Mouse (Mus musculus): Measurements from ENCODE around the gene Ypel4. TPM values are rescaled to one million over a fixed set of nuclear protein-coding genes. Genes with fewer than 3 reads are reported as not detected.

The Ypel4 gene
- under 1 TPM; 0.74 to 0.78 TPM for total RNA-seq (2021)
- long read RNA-seq, experiment 1 = 0 reads
- long read RNA-seq, experiment 2, partial matches to known transcripts = 0 of 2 reads
- long read RNA-seq, experiment 2, other reads (novel, unspliced or antisense) = 2 of 2 reads

DNA sequence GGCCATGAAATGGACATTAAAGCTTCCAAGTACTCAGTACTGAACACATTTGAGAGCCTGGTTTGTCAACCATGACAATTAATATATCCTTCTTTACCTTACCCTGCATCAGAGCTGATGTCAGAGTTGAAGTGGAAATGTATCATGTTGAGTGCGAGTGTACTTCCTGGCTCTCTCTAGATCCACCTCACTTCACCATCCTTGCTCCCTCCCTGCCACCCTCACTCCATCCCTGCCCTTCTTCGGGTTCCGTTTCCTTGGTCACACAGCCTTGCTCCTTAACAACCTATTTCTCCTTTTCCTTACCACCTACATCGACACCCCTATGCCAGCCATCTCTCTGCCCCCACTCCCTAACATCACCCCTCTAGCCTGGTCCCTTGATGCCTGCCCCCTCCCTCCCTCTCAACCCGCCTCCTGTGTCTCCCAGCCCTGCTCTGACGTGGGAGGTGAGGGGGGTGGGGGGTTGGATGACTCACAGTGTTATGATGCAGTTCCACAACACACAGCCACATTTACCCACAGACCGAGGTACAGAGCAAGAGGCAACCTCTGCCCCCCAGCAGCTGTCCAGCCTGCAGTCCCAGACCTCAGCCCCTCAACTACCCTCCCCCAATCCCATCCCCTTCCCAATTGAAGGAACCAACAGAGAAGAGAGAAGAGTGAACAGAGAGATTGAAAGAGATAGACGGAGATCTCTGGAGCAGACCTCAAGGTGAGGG lies at the start of gene Ypel4:
TSS of gene Ypel4 (plus strand) at position 480 of the 722 bp plus-strand sequence.
- no peak for DNase-seq (ENCODE audit: low spot score in 2 of 2)

DNA sequence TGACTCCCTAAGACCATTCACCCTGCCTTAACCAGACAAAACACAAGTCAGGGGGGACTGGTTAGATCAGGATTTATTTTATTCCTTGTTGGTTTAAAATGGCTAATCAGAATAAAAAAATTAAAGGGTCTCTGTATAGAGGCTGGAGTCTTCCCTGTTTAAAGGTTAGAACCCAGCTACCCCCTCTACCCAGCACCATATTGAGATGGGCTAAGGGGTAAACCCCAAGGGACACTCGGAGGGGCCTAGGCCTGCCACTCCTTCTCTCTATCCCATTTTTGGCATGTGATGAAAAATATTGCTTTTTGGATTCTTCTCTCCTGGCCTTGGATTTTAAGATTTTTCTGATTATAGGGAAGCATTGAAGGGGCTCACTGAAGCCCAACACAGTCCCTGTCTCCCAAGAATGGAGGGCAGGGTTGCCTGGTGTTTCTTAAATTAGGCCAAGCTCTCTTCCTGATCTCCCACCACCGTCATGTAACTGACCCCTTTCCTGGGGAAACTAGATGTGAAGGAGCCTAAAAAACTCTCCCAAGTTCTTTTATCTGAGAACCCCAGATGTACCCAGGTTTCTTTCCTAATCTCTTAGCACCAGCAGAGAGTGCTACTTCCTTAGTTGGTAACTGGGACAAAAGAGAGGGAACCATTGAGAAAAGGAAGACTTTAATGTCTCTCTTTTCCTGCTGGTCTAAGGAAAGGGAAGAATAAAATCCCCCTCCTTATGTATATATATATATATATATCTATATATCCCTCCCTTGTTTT lies 45.6 kb upstream of the Ypel4 start:
- no peak for DNase-seq (ENCODE audit: low spot score in 2 of 2)

DNA sequence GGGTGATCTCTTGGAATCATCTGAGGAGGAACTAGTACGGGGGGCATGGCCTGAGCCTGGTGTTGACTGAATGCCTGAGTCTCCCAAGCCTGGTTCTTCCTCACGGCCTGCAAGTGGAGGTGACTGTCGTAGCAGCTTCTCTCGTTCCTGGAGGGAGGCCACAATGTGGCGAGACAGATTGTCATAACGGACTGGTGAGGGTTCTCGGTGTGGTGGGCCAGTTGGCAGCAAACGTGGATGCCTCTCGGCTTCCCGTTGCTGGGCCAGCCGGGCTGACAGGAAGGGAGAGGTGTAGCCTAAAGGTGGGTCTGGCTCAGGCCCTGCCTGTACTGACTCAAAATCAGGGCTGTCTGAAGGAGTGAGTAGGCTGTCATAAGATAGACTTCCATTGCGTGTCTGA lies 43.8 kb upstream of the Ypel4 start:
- no peak for DNase-seq (ENCODE audit: low spot score in 2 of 2)

GRCm38 (mm10) chr2:84695007-84695695 lies 38.7 kb upstream of the Ypel4 start:
- no peak for DNase-seq (ENCODE audit: low spot score in 2 of 2)

DNA sequence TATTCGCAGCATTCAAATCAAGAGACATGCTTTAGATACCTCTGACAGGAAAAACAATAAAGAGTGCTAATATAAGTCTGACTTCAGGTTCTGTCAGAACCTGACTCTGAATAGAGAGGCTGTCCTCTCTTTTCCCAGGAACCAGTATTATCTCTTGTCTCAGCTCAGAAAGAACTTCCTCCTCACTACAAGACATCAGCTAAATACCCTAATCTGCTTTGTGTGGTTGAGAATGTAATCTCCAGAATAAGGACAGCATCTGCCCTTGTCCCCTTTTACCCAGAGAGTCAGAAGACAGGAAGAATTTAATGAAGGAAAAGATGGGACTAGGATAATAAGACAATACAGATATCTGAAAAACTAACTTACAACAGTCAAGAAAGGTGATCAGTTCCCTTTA lies 30.4 kb upstream of the Ypel4 start:
- DNase-seq (ENCODE audit: low spot score in 2 of 2) = no peak

DNA sequence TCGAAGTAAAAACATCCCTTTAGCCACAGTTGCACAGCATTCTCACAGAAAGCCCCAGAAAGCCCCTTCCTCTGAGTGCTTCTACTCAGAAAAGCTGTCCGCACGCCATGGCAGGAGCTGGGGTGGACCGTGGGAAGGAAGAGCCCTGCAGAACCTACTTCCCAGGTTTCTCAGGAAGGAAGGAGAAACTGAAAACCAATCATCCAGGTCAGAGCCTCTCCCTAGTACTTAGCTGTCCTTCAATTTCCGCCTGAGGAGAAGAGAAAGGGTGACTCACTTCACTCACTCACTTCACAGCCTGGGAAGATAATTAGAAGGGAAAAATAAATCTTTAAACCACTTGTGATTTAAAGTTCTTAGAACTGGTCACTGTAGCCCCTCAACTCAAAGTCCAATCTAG lies 29.5 kb upstream of the Ypel4 start:
- DNase-seq (ENCODE audit: low spot score in 2 of 2) = no peak

DNA sequence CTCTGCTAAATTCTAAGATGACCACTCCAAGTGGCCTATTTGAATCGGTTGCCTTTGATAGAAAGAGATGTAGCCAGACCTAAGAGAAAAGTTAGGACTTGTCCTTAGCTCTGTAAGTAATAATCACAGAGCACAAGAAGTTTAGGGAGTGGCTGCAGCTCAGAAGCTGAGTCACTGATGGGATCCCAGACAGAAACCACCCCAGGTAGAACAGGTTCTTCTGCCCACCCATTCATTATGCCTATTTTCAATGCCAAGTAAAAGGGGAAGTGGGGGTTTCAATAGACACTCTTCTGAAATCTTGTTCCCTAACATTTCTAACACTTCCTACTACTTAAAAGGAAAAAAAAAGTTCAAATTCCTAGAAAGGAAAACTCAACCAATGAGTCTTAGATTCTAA lies 28.6 kb upstream of the Ypel4 start:
- DNase-seq (ENCODE audit: low spot score in 2 of 2) = no peak

- no peak for DNase-seq (ENCODE audit: low spot score in 2 of 2)
Observed at GRCm38 (mm10) chr2:84707523-84707922, 26.3 kb upstream of the Ypel4 start.

GRCm38 (mm10) chr2:84711898-84712297 lies 22.0 kb upstream of the Ypel4 start:
- DNase-seq (ENCODE audit: low spot score in 2 of 2) = no peak

DNA sequence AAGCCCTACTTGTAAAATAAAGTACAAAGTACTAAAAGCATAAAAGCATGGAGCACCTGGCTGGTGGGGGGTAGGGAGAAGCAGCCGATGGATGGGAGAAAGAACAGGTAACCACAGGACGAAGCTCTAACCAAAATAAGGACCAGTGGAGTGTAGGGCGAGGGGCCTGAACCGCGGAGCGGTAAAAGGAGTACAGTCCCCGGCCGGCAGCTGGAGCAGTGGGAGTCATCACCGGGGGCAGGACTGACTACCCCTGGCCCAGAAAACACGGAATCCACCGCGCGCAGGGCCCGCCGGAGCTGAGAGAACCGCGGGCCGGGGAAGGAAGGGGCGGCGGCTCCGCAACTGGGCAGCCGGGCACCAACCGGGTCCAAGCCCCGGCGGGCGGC lies 19.4 kb upstream of the Ypel4 start:
- no peak for DNase-seq (ENCODE audit: low spot score in 2 of 2)

DNA sequence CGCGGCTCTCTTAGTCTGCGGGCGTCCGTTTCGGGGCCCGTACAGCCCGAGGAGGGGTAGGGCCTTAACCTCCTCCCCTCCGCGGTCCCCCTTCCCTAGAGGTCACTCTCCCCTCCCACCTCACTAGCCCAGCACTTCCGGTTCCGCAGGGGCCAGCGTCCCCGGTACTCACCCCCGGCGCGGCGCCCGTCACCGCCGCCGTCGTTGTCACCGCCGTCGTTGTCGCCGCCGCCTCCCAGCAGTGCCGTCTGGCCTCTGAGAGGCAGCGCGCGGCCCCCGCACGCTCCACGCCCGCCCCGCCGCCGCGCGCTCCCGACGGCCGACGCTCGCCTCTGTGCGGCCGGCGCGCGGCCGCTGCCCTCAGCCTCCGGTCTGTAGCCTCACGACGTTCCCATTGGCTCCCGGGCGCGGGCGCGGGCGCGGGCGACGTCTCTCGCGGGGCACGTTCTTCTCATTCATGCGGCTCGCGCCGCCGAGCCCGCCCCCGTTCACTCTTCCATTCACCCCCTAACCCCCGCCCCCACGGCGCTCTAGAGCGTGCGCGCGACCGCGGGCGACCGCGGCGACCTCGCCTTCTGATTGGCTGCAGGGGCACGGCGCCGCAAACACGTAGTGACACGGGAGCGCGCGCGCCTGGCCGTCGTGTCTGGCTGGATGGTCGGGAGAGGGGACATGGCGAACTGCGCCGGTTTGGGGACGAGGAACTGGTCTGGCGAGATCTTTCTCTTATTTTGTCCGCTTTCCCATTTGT lies 18.9 kb upstream of the Ypel4 start, which contains the start of gene Zdhhc5:
TSS of gene Zdhhc5 (minus strand) at position 370 of the 751 bp plus-strand sequence.
- peak; percentile 99 for DNase-seq (ENCODE audit: low spot score in 2 of 2)

DNA sequence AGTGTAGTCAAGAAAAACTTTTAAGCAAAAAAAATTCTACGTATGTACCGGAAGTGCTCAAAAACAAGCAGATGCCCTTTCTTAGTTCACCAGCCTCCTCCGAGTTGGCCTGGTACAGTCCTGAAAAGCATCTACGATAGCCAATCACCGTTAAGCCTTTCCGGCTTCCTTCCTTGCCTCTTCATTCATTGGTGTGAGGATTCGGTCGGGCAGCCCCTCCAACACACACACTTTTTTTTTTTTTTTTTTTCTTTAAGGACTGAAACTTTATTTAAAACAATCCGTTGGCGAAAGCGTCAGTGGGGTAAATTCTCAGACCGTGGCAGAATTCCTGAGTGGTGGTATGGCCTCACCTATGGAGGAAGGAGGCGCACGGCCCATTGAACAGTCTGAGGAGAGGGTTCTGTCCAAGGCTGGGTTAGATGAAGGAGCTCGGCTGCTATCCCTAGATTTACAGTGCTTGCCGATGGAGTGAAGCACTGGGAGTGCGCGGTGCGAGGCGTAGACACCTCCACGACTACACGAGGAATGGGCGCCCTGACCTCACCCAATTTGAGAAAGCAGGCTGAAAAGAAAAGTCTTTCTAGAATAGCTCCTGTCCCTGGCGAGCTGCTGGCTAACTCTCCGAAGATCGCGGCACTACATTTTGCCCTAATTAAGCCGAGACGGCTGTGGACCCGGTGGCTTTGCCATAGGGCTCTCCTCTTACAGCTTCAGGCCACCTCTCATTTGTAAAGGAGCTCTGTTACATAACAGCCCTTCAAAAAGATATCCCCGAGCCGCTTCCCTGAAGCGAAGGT lies 18.1 kb upstream of the Ypel4 start:
- DNase-seq (ENCODE audit: low spot score in 2 of 2) = peak; percentile 35 to 51

- DNase-seq (ENCODE audit: low spot score in 2 of 2) = no peak
Observed at GRCm38 (mm10) chr2:84716423-84717355, 17.2 kb upstream of the Ypel4 start.

DNA sequence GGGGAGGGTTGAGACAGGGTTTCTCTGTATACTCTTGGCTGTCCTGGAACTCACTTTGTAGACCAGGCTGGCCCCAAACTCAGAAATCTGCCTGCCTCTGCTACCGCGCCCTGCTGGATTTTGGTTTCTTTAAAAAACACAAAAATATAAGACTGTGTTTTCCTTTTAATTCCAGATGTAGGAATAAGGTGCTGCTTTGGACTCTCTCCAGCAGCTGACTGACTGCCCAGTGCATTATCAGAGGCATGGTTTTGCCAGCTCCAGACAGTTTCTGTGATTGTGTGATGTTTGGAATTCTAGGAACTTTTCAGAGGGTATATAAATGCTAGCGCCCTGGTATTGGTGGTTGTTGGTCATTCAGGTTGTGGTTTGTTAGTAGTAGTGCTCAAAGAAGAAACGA lies 16.5 kb upstream of the Ypel4 start:
- DNase-seq (ENCODE audit: low spot score in 2 of 2) = no peak

- no peak for DNase-seq (ENCODE audit: low spot score in 2 of 2)
Observed at GRCm38 (mm10) chr2:84720718-84721117, 13.1 kb upstream of the Ypel4 start.

DNA sequence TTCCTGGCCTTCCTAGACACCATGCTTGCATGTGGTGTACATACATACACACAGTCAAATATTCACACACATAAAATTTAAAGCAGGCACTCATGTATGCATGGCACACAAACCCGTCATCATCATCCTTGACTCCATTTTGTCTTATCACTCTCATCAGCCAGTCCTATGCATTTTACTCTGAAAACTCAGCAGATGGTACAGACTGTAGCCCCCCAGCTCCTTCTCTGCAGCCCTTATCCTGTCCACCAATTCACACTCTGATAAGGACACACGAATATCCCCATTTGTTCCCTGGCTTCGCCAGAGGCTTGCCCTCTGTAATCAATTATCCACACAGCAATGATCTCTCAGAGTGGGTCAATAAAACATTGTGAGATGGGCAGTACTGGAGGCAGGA lies 12.7 kb upstream of the Ypel4 start:
- no peak for DNase-seq (ENCODE audit: low spot score in 2 of 2)

DNA sequence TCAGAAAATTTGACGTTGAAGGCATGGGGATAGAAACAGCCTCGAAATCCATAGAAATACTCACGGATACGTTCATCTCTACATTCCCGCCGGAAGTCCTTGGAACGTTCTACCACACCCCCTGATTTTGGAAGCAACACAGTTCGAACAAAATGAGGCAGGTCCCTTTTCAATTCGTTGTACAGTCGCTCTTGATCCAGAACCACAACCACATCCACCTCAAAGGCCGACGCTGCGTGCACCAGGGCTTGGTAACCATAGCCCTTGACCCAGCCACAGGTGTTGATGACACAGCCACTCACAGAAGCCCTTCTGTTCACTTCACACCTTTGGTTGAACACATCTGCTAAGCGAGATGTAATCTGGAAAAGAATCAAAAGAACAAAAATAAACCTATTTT lies 10.0 kb upstream of the Ypel4 start:
- DNase-seq (ENCODE audit: low spot score in 2 of 2) = no peak

DNA sequence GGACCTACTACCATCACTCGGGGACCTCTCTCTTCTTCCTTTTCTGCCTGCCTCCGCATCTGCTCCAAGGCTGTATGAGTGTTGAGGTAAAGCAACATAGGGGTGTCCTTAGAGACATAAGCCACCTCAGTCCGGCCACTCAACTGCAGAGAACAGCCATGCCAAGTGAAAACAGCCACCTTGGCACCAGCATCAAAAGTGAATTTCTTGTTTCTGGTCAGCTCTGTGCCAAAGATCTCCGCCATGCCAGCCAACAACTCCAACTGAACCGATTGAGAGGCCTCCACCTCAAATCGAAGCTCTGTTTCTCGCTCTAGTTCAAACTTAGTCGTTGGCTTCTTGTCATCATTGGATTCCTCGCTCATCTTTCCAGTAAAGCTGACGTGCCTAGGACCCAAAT lies 8.1 kb upstream of the Ypel4 start:
- no peak for DNase-seq (ENCODE audit: low spot score in 2 of 2)

DNA sequence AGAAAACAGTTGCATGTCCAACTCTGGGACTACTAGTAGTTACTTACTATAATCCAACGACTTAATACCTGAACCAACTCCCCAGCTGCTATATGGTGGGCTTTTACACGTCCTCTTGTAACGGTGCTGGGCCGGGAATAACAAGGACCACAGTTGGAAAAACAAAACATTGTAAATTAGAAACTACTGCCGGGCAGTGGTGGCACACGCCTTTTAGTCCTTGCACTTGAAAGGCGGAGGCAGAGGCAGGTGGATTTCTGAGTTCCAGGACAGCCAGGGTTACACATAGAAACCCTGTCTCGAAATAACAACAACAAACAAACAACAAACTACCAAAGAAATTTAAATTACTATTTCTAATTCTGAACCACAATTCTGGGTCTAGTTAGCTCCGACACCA lies 7.1 kb upstream of the Ypel4 start:
- no peak for DNase-seq (ENCODE audit: low spot score in 2 of 2)
